Mouse (Mus musculus): ENCODE results near the gene Egfl7. TPM values are rescaled to one million over a fixed set of nuclear protein-coding genes. Genes with fewer than 3 reads are reported as not detected.
A peak's percentile ranks its signal among the peaks of the same experiment; 100 is the strongest.

Egfl7 gene
- total and polyA plus RNA-seq, 2 experiments from 2014 or later: 63.2 to 83.0 TPM

DNA sequence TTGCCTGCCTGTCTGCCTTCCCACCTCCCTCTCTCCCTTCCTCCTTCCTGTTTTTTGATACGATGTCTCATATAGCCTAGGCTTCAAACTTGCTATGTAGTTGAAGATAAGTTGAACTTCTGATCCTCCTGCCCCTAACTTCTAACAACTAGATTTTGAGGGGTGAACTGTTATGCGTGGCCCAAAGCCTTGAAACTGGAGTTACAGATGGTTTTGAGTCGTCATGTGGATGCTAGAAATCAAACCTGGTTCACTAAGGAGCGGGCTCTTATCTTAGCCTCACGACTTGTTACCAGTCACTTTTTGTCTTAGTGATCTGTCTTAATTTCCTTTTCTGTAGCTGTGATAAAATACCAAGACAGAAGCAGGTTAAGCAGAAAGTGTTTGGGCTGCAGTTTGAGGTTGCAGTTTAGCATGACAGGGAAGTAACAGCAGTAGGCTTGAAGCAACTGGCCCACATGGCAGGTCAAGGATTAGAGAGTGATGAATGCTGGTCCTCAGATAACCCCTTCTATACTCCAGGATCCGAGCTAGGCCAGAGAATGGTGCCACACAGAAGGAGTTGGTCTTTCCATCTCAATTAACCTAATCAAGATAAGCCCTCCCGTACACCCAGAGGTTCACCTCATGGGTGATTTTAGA is 61.3 kb downstream of the Egfl7 start:
- ATAC-seq (ENCODE audit: low FRiP score) (no peak), DNase-seq (ENCODE audit: low spot score) (no peak)
- Histone ChIP-seq H3K9me3 (ENCODE audit: low read length) (no peaks in the 10 kb centered on the region), H3K27me3 (ENCODE audit: insufficient read depth, low read length) (no peaks in the 10 kb centered on the region), H3K27ac (ENCODE audit: low read depth, low read length) (no peak overlapping the region), H3K4me3 (ENCODE audit: low read depth, low read length) (no peak overlapping the region), H3K4me2 (ENCODE audit: low read depth, low read length, poor library complexity, severe bottlenecking) (no peak overlapping the region), H3K36me3 (ENCODE audit: insufficient read depth, low read length) (peaks cover 17% of the 10 kb centered on the region), H3K9ac (replicated peaks; ENCODE audit: low read length, poor library complexity, severe bottlenecking) (no peak overlapping the region), H3K4me1 (ENCODE audit: insufficient read depth, low read length) (peaks cover 8% of the 10 kb centered on the region; the same call in 1 of the 2 replicates)
- TF ChIP-seq CTCF (IDR thresholded peaks at IDR 0.05): no peak
- WGBS: 76% methylated on average over 7 of the region's 7 CpGs

MicroRNAs within 50 kb of the gene (microRNA counts, 519-probe panel; counts per million panel counts)
- 6,421 counts per million, percentile 98 among the panel's probes with 10 or more counts for microRNA mmu-miR-126-3p
- 3,717 counts per million, percentile 78 among the panel's probes with 10 or more counts for microRNA mmu-miR-126-5p

Small RNA genes lying within 50 kb of the gene (microRNA-seq; reads per million reads assigned to microRNA genes)
- not detected for gene Mir126a (ENCODE audit: borderline number of aligned reads)
- not detected for gene Mir126b (ENCODE audit: borderline number of aligned reads)

Other genes starting within 250 kb of the Egfl7 start
- 27.4 and 34.3 TPM in 2 replicates for gene Dnlz, start 227.9 kb upstream of the Egfl7 start, total RNA-seq (2014; rRNA removed)
- gene Dnlz, start 227.9 kb upstream of the Egfl7 start, polyA plus RNA-seq (2015; fragmentation: Nextera tagmentation; extraction: Ambion mirVana): 24.1 and 26.0 TPM in 2 replicates
- gene Card9, start 219.1 kb upstream of the Egfl7 start, total RNA-seq (2014; rRNA removed): 7.0 and 11.9 TPM in 2 replicates
- 1.4 and 1.6 TPM in 2 replicates for gene Card9, start 219.1 kb upstream of the Egfl7 start, polyA plus RNA-seq (2015; fragmentation: Nextera tagmentation; extraction: Ambion mirVana)
- gene Snapc4, start 199.4 kb upstream of the Egfl7 start, total RNA-seq (2014; rRNA removed): 44.7 and 66.4 TPM in 2 replicates
- gene Snapc4, start 199.4 kb upstream of the Egfl7 start, polyA plus RNA-seq (2015; fragmentation: Nextera tagmentation; extraction: Ambion mirVana): 27.8 and 29.1 TPM in 2 replicates
- gene Entr1, start 190.7 kb upstream of the Egfl7 start, total RNA-seq (2014; rRNA removed): 157 and 162 TPM in 2 replicates
- 144 and 156 TPM in 2 replicates for gene Entr1, start 190.7 kb upstream of the Egfl7 start, polyA plus RNA-seq (2015; fragmentation: Nextera tagmentation; extraction: Ambion mirVana)
- gene Pmpca, start 190.7 kb upstream of the Egfl7 start, total RNA-seq (2014; rRNA removed): 64.8 and 71.1 TPM in 2 replicates
- gene Pmpca, start 190.7 kb upstream of the Egfl7 start, polyA plus RNA-seq (2015; fragmentation: Nextera tagmentation; extraction: Ambion mirVana): 85.1 and 91.9 TPM in 2 replicates
- gene Inpp5e, start 170.8 kb upstream of the Egfl7 start, total RNA-seq (2014; rRNA removed): 29.0 and 32.2 TPM in 2 replicates
- 16.5 and 18.2 TPM in 2 replicates for gene Inpp5e, start 170.8 kb upstream of the Egfl7 start, polyA plus RNA-seq (2015; fragmentation: Nextera tagmentation; extraction: Ambion mirVana)
- gene Sec16a, start 134.8 kb upstream of the Egfl7 start, total RNA-seq (2014; rRNA removed): 63.3 and 76.7 TPM in 2 replicates
- 9.9 and 12.6 TPM in 2 replicates for gene Sec16a, start 134.8 kb upstream of the Egfl7 start, polyA plus RNA-seq (2015; fragmentation: Nextera tagmentation; extraction: Ambion mirVana)
- 48.9 and 65.8 TPM in 2 replicates for gene Notch1, start 63.4 kb upstream of the Egfl7 start, total RNA-seq (2014; rRNA removed)
- gene Notch1, start 63.4 kb upstream of the Egfl7 start, polyA plus RNA-seq (2015; fragmentation: Nextera tagmentation; extraction: Ambion mirVana): 6.8 and 7.6 TPM in 2 replicates
- not detected in 2 replicates for gene Gm20532, start 6.6 kb downstream of the Egfl7 start, total RNA-seq (2014; rRNA removed)
- 0.25 TPM in 1 of 2 replicates, not detected in the other for gene Gm20532, start 6.6 kb downstream of the Egfl7 start, polyA plus RNA-seq (2015; fragmentation: Nextera tagmentation; extraction: Ambion mirVana)
- gene Agpat2, start 24.4 kb downstream of the Egfl7 start, total RNA-seq (2014; rRNA removed): 6.4 and 8.4 TPM in 2 replicates
- 5.0 and 6.3 TPM in 2 replicates for gene Agpat2, start 24.4 kb downstream of the Egfl7 start, polyA plus RNA-seq (2015; fragmentation: Nextera tagmentation; extraction: Ambion mirVana)
- gene Fam69b, start 48.4 kb downstream of the Egfl7 start, total RNA-seq (2014; rRNA removed): 237 and 261 TPM in 2 replicates
- 155 and 162 TPM in 2 replicates for gene Fam69b, start 48.4 kb downstream of the Egfl7 start, polyA plus RNA-seq (2015; fragmentation: Nextera tagmentation; extraction: Ambion mirVana)
- not detected in 2 replicates for gene Lcn4, start 91.3 kb downstream of the Egfl7 start, total RNA-seq (2014; rRNA removed)
- gene Lcn4, start 91.3 kb downstream of the Egfl7 start, polyA plus RNA-seq (2015; fragmentation: Nextera tagmentation; extraction: Ambion mirVana): not detected in 2 replicates

Measured in midbrain, postnatal 0 days (tissue).